Mouse (Mus musculus) gonadal fat pad, adult 2 months (tissue): ENCODE data around the gene Llgl2. TPM values are rescaled to one million over a fixed set of nuclear protein-coding genes. Genes with fewer than 3 reads are reported as not detected.

Experiments
- DNase-seq: peaks from one replicate; pipeline ENCODE4 v3.0.0-alpha.2; 2012; ENCODE audit warnings: low read depth
- polyA plus RNA-seq: library from polyadenylated mRNA; depleted of rRNA; stranded (reverse); fragments of >200 nt; gene quantifications from 2 replicates; pipeline ENCODE4 v1.2.3, GENCODE M21; 2012; rRNA removed

Gene Llgl2
- polyA plus RNA-seq, 1 experiment = 107 TPM

GRCm38 (mm10) chr11:115904231-115904955, 80.5 kb downstream of the Llgl2 start:
- DNase-seq = no peak

Other genes starting within 250 kb of the Llgl2 start
- gene Mrps7, start 220.1 kb upstream of the Llgl2 start, polyA plus RNA-seq = 32.5 and 37.4 TPM in 2 replicates
- gene Gga3, start 220.0 kb upstream of the Llgl2 start, polyA plus RNA-seq = 14.5 and 19.5 TPM in 2 replicates
- gene Mif4gd, start 211.1 kb upstream of the Llgl2 start, polyA plus RNA-seq = 114 and 132 TPM in 2 replicates
- gene Slc25a19, start 195.8 kb upstream of the Llgl2 start, polyA plus RNA-seq = 76.9 and 146 TPM in 2 replicates
- 41.2 and 42.4 TPM in 2 replicates for gene Grb2, start 115.5 kb upstream of the Llgl2 start, polyA plus RNA-seq
- gene Tmem94, start 58.6 kb upstream of the Llgl2 start, polyA plus RNA-seq = 63.0 and 103 TPM in 2 replicates
- 46.6 and 59.6 TPM in 2 replicates for gene Caskin2, start 10.4 kb upstream of the Llgl2 start, polyA plus RNA-seq
- 22.6 and 24.1 TPM in 2 replicates for gene Tsen54, start 9.3 kb upstream of the Llgl2 start, polyA plus RNA-seq
- 13.1 and 22.6 TPM in 2 replicates for gene Myo15b, start 34.4 kb downstream of the Llgl2 start, polyA plus RNA-seq
- gene Smim5, start 75.9 kb downstream of the Llgl2 start, polyA plus RNA-seq = 9.2 and 13.7 TPM in 2 replicates
- gene Smim6, start 88.0 kb downstream of the Llgl2 start, polyA plus RNA-seq = 0.86 and 1.5 TPM in 2 replicates
- gene Sap30bp, start 109.2 kb downstream of the Llgl2 start, polyA plus RNA-seq = 22.4 and 25.2 TPM in 2 replicates
- 21.5 and 26.4 TPM in 2 replicates for gene Recql5, start 109.4 kb downstream of the Llgl2 start, polyA plus RNA-seq
- 9.3 and 11.0 TPM in 2 replicates for gene Itgb4, start 150.7 kb downstream of the Llgl2 start, polyA plus RNA-seq
- 46.9 and 47.3 TPM in 2 replicates for gene Galk1, start 188.7 kb downstream of the Llgl2 start, polyA plus RNA-seq
- gene H3f3b, start 203.9 kb downstream of the Llgl2 start, polyA plus RNA-seq = 147 and 215 TPM in 2 replicates
- 30.2 and 35.0 TPM in 2 replicates for gene Unk, start 206.3 kb downstream of the Llgl2 start, polyA plus RNA-seq